Mouse (Mus musculus) kidney, postnatal 36 days (tissue): ENCODE data around the gene Pgs1.

ENCODE experiments used
- DNase-seq, 2 experiments: peaks; one replicate each; pipeline ENCODE4 v3.0.0; 2021 to 2022; ENCODE audit warnings: mixed read lengths in 2 of 2

Gene Pgs1

GRCm38 (mm10) chr11:117963091-117963793, 22.9 kb upstream of the Pgs1 start:
- peak; percentile 99 for DNase-seq

GRCm38 (mm10) chr11:117963872-117964271, 22.2 kb upstream of the Pgs1 start:
- no peak for DNase-seq

GRCm38 (mm10) chr11:117964294-117964693, 21.8 kb upstream of the Pgs1 start:
- no peak for DNase-seq

- no peak for DNase-seq
Observed at GRCm38 (mm10) chr11:117965052-117965451, 21.0 kb upstream of the Pgs1 start.

- no peak for DNase-seq
Observed at GRCm38 (mm10) chr11:117965561-117965981, 20.5 kb upstream of the Pgs1 start.

GRCm38 (mm10) chr11:117966506-117967100, 19.5 kb upstream of the Pgs1 start:
- no peak for DNase-seq

GRCm38 (mm10) chr11:117967249-117968015, 18.7 kb upstream of the Pgs1 start:
- DNase-seq: no peak

GRCm38 (mm10) chr11:117968016-117968671, 17.9 kb upstream of the Pgs1 start:
- DNase-seq: peak in 1 of 2 experiments; percentile 59

- no peak for DNase-seq
Observed at GRCm38 (mm10) chr11:117968716-117969099, 17.4 kb upstream of the Pgs1 start.

- peak; percentile 99 for DNase-seq
Observed at GRCm38 (mm10) chr11:117969100-117969944, 16.8 kb upstream of the Pgs1 start.

GRCm38 (mm10) chr11:117969945-117970872, 15.9 kb upstream of the Pgs1 start, which contains the start of gene Socs3:
Socs3 (minus strand) TSS chr11:117970047.
- DNase-seq: peak; percentile 93 to 98

- no peak for DNase-seq
Observed at GRCm38 (mm10) chr11:117971100-117971499, 15.0 kb upstream of the Pgs1 start.

- no peak for DNase-seq
Observed at GRCm38 (mm10) chr11:117971646-117972242, 14.3 kb upstream of the Pgs1 start.

- DNase-seq: no peak
Observed at GRCm38 (mm10) chr11:117972656-117973558, 13.2 kb upstream of the Pgs1 start.

- DNase-seq: no peak
Observed at GRCm38 (mm10) chr11:117973569-117973968, 12.5 kb upstream of the Pgs1 start.

GRCm38 (mm10) chr11:117974327-117975125, 11.6 kb upstream of the Pgs1 start:
- no peak for DNase-seq

- peak in 1 of 2 experiments; percentile 29 for DNase-seq
Observed at GRCm38 (mm10) chr11:117975211-117975967, 10.7 kb upstream of the Pgs1 start.

- DNase-seq: peak; percentile 66 to 82
Observed at GRCm38 (mm10) chr11:117976081-117976582, 10.0 kb upstream of the Pgs1 start.
